ENCODE assay signal across 8 mouse cellular contexts in the genomic region with DNA sequence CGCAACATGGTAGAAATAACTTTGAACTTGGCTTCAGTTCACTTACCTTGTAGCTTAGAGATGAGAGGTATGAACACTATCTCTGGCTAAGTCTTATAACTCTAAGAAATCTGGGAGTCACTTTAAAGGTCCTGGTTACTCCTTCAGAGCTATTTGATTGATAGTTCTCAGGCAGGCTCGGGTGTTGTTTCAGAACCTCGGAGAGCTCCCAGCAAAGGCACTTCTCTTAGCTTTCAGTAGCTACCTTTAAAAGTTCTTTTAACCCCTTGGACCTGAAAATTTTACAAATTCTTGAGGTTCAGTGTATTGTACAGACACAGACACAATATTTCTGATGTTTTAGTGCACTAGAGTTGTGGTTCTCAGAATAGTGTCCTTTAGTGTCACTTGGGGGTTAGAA. TPM values are rescaled to one million over a fixed set of nuclear protein-coding genes. Genes with fewer than 3 reads are reported as not detected.
DNase-seq lines count a peak whose midpoint lies in the region; ATAC-seq and TF ChIP-seq lines count a peak whose summit lies in the region.
"Had no signal": no experiment of that assay in that cellular context is flagged by ENCODE, and none has a peak within 500 bp of the region (broad histone marks: within the 10 kb centered on the region; RNA-seq: fewer than 3 reads in every experiment).

No protein-coding gene starts in this region.

- H3K27ac ChIP-seq in kidney, postnatal 0 days = no peak overlapping the region
- H3K27ac ChIP-seq in forebrain, embryonic 16.5 days (ENCODE audit: low read length) = no peak overlapping the region
- H3K27ac ChIP-seq in intestine, postnatal 0 days (ENCODE audit: low read depth, low read length) = no peak overlapping the region
- H3K27ac ChIP-seq: midbrain, embryonic 15.5 days had no signal

- peak; percentile 23 for DNase-seq in ovary, postnatal 14 days (ENCODE audit: low spot score)
- DNase-seq in ovary, postnatal 10 days (ENCODE audit: low spot score) = no peak
- peak; percentile 38 for DNase-seq in adrenal gland, postnatal 25 days
- peak; percentile 72 for DNase-seq in kidney, postnatal 0 days (ENCODE audit: low spot score)
- peak; percentile 49 for DNase-seq in thymus, postnatal 14 days

- no peaks in the 10 kb centered on the region for H3K36me3 ChIP-seq in kidney, postnatal 0 days (ENCODE audit: insufficient read depth, low read length)
- no peaks in the 10 kb centered on the region for H3K36me3 ChIP-seq in forebrain, embryonic 16.5 days (ENCODE audit: control insufficient read depth, insufficient read depth)
- H3K36me3 ChIP-seq in intestine, postnatal 0 days (ENCODE audit: control insufficient read depth, insufficient read depth) = no peaks in the 10 kb centered on the region
- H3K36me3 ChIP-seq: midbrain, embryonic 15.5 days had no signal

- H3K27me3 ChIP-seq in kidney, postnatal 0 days (ENCODE audit: insufficient read depth, low read length) = no peaks in the 10 kb centered on the region
- no peaks in the 10 kb centered on the region for H3K27me3 ChIP-seq in forebrain, embryonic 16.5 days (replicated peaks; ENCODE audit: control insufficient read depth, insufficient read depth, low read length)
- no peaks in the 10 kb centered on the region for H3K27me3 ChIP-seq in intestine, postnatal 0 days (replicated peaks; ENCODE audit: control insufficient read depth, insufficient read depth, low read length)
- H3K27me3 ChIP-seq: midbrain, embryonic 15.5 days had no signal

- ATAC-seq in kidney, postnatal 0 days (replicated peaks; ENCODE audit: low FRiP score, low read depth) = no peak
- no peak for ATAC-seq in forebrain, embryonic 16.5 days
- ATAC-seq in intestine, postnatal 0 days = no peak
- ATAC-seq: midbrain, embryonic 15.5 days had no signal

- no peaks in the 10 kb centered on the region for H3K4me1 ChIP-seq in kidney, postnatal 0 days (replicated peaks; ENCODE audit: insufficient read depth, low read length)
- no peaks in the 10 kb centered on the region for H3K4me1 ChIP-seq in forebrain, embryonic 16.5 days (replicated peaks; ENCODE audit: control insufficient read depth, insufficient read depth, low read length)
- no peaks in the 10 kb centered on the region for H3K4me1 ChIP-seq in intestine, postnatal 0 days (replicated peaks; ENCODE audit: control insufficient read depth, insufficient read depth, low read length)
- H3K4me1 ChIP-seq: midbrain, embryonic 15.5 days had no signal

- H3K9ac ChIP-seq in kidney, postnatal 0 days (ENCODE audit: low read depth, low read length) = no peak overlapping the region
- no peak overlapping the region for H3K9ac ChIP-seq in forebrain, embryonic 16.5 days (replicated peaks; ENCODE audit: low read depth, low read length)
- no peak overlapping the region for H3K9ac ChIP-seq in intestine, postnatal 0 days (ENCODE audit: low read depth, low read length)
- H3K9ac ChIP-seq: midbrain, embryonic 15.5 days had no signal

- no peaks in the 10 kb centered on the region for H3K9me3 ChIP-seq in kidney, postnatal 0 days (replicated peaks; ENCODE audit: low read length)
- no peaks in the 10 kb centered on the region for H3K9me3 ChIP-seq in forebrain, embryonic 16.5 days (ENCODE audit: control insufficient read depth, low read length)
- no peaks in the 10 kb centered on the region for H3K9me3 ChIP-seq in intestine, postnatal 0 days (ENCODE audit: control insufficient read depth)
- H3K9me3 ChIP-seq: midbrain, embryonic 15.5 days had no signal

- TF ChIP-seq CTCF in kidney, postnatal 0 days (IDR thresholded peaks at IDR 0.05; ENCODE audit: low read depth) = no peak
- no peak for TF ChIP-seq CTCF in intestine, postnatal 0 days (IDR thresholded peaks at IDR 0.05; ENCODE audit: low read depth)

- WGBS in kidney, postnatal 0 days = 38% methylated on average over 3 of the region's 3 CpGs
- WGBS in forebrain, embryonic 16.5 days = 73% methylated on average over 3 of the region's 3 CpGs
- WGBS in intestine, postnatal 0 days = 44% methylated on average over 3 of the region's 3 CpGs

- H3K4me3 ChIP-seq in kidney, postnatal 0 days (replicated peaks; ENCODE audit: low read depth, low read length) = no peak overlapping the region
- no peak overlapping the region for H3K4me3 ChIP-seq in forebrain, embryonic 16.5 days (replicated peaks; ENCODE audit: low read length)
- H3K4me3 ChIP-seq in intestine, postnatal 0 days (ENCODE audit: low read depth, low read length) = no peak overlapping the region
- H3K4me3 ChIP-seq: midbrain, embryonic 15.5 days had no signal

- no peak overlapping the region for H3K4me2 ChIP-seq in kidney, postnatal 0 days (ENCODE audit: low read length)
- no peak overlapping the region for H3K4me2 ChIP-seq in forebrain, embryonic 16.5 days (ENCODE audit: low read length)
- H3K4me2 ChIP-seq in intestine, postnatal 0 days (replicated peaks; ENCODE audit: low read depth) = no peak overlapping the region
- H3K4me2 ChIP-seq: midbrain, embryonic 15.5 days had no signal

RNA-seq across cellular contexts. Expression of a gene that starts 52.3 kb away (rescaled TPM):
- 24.7 and 25.3 TPM in 2 replicates for total RNA-seq in adrenal gland, postnatal 25 days (2021)
- polyA plus RNA-seq in kidney, postnatal 0 days (2015; fragmentation: Nextera tagmentation; extraction: Ambion mirVana) = 5.8 and 6.7 TPM in 2 replicates
- polyA plus RNA-seq in forebrain, embryonic 16.5 days (2015; fragmentation: Nextera tagmentation; extraction: Ambion mirVana) = 13.7 and 15.6 TPM in 2 replicates
- 3.7 TPM in 2 replicates for polyA plus RNA-seq in intestine, postnatal 0 days (2015; fragmentation: Nextera tagmentation; extraction: Ambion mirVana)
